Mouse (Mus musculus): Measurements from ENCODE around the gene Ifnar1.

DNA sequence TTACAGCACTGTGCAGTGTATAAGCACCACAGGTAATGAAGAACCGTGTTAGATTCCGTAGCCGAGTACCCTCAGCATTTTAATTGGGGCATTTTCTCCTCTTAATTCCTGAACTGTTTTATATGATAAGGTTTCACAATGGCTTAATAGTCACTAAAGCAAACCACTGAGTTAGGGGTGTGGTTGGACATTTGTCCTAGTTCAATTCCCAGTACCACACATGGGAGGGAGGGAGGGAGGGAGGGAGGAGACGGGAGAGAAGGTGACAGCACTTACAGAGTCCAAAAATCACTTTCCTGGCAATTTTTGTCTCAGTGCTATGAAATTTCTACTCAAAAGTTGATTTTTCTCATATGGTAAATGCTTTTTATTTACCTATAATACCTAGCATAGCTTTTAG is 10.5 kb downstream of the Ifnar1 start:
- no peak for TF ChIP-seq CTCF (IDR thresholded peaks at IDR 0.05; ENCODE audit: control insufficient read depth, insufficient read depth, low read length)
- no peak for TF ChIP-seq POLR2A (IDR thresholded peaks at IDR 0.05; ENCODE audit: borderline replicate concordance, control insufficient read depth, low read depth, low read length)

Data from bone marrow, adult 2 months (tissue).